Mouse (Mus musculus) thymus, postnatal 36 days (tissue): ENCODE measurements around the gene Fam169a.
"Not testable (repeated sequence)": the region's sequence is repeated elsewhere in the genome, so short reads cannot be mapped to it uniquely, and the experiment has no call there.

Experiments
- DNase-seq, 2 experiments: peaks; one replicate each; pipeline ENCODE4 v3.0.0; 2022; ENCODE audit warnings: mixed read lengths in 2 of 2

Fam169a gene

DNA sequence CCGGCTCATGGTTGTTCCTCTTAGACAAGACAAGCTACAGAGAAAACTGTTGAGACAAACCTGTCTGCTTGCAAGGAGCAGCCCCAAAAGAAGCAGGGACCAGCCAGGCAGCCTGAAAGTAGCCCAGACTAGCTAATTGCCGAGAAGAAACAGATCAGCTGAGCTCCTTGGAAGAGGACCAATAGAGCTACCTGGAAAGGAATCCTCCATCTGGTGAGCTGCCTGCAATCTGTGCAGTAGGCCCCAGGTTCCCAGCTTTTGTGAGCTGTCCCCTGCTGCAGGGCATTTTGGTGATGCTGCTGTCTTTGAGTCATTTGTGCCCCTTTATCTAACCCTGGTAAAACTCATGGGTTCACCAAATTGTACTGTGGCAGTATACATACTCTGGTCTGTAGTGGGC, 13.1 kb downstream of the Fam169a start:
- DNase-seq, result no peak

DNA sequence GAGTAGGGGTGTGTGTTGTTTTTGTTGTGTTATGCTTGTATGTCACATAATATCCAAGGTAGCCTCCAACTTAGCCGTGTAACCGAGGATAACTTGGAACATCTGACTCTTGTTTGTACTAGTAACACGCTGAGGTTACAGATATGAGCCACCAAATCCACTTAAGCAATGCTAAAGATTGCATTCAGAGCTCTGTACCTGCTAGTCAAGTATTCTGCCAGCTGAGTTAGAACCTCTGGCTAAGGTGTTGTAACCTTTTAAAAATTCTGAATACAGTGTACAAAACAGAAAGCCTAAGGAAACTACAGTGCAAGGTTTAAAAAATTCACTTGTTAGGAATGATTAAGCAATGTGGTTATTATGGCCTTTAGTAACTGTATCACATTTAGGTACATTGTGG, 13.5 kb downstream of the Fam169a start:
- DNase-seq, result no peak

- DNase-seq, result no peak
Measured at GRCm38 (mm10) chr13:97082432-97082831, 15.3 kb downstream of the Fam169a start.

GRCm38 (mm10) chr13:97086316-97086715, 19.2 kb downstream of the Fam169a start:
- DNase-seq, result no peak

GRCm38 (mm10) chr13:97087421-97087820, 20.3 kb downstream of the Fam169a start:
- DNase-seq, result no peak

- DNase-seq, result no peak
Measured at GRCm38 (mm10) chr13:97088183-97088582, 21.1 kb downstream of the Fam169a start.

DNA sequence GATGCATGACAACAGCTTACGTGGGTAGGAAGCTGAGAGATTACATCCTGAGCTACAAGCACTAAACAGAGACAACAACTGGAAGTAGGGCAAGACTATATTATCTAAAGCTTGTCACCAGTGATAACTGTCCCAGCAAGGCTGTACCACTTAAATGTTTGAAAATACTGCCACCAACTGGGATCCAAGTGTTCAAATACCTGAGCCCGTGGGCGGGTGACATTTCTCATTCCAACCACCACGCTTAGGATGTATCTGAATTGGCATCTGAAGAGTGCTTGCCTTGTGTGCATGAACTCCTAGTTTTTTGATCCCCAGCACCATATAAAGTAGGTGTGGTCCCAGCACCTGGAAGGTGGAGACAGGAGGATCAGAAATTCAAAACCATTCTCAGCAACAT, 28.6 kb downstream of the Fam169a start:
- DNase-seq, result no peak

DNA sequence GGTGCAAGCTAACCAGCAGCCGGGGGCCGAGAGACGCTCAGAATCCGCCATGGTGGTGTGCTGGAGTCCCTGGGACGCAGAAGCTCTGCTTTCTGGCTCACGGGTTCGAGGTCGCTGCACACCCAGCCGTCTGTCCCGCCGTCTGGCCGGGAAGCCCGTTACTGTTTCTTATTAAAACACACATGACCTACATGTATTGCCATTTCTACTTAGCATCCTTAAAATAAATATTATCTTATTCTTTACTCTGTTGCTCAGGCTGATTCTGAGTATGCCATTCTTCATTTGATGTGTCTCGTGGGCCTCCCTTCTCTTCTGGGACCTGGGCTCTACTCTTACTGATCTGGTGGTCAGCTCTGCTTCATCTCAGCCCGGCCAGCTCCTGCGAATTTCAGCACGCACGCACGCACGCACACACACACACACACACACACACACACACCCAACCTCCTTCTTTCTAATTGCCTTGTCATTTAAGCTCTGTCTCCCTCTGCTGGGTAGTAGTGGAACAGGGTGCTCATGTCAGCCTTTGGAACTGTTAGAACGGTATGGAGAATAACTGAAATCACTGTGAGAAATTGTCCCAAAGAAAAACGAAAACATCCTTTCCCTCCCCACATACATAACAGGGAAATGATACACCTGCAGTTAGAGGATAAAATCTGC, 32.2 kb downstream of the Fam169a start, which contains the start of gene Gm6169:
Gene Gm6169, minus strand, starts transcription at position 51 of the 666 bp plus-strand sequence.
- peak in 1 of 2 experiments; percentile 3 for DNase-seq

GRCm38 (mm10) chr13:97104996-97105395, 37.9 kb downstream of the Fam169a start:
- no peak for DNase-seq

GRCm38 (mm10) chr13:97107721-97108120, 40.6 kb downstream of the Fam169a start:
- not testable (repeated sequence) for DNase-seq

- no peak for DNase-seq
Measured at GRCm38 (mm10) chr13:97109046-97109445, 42.0 kb downstream of the Fam169a start.

DNA sequence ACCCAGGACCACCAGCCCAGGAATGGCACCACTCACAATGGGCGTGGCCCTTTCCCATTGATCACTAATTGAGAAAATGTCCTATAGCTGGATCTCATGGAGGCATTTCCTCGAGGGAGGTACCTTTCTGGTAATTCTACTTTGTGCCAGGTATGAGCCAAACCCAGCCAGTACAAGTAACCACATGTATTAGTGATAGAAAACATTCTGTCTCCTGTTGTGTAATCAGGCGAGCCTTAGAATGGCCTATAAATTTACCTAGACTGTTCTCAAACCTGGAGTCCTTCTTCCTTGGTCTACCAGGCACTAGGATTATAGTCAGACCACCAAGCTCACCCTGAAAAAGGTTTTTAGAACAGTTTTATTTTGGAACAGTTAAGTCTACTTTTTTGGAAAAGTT, 54.3 kb downstream of the Fam169a start:
- DNase-seq, result no peak

DNA sequence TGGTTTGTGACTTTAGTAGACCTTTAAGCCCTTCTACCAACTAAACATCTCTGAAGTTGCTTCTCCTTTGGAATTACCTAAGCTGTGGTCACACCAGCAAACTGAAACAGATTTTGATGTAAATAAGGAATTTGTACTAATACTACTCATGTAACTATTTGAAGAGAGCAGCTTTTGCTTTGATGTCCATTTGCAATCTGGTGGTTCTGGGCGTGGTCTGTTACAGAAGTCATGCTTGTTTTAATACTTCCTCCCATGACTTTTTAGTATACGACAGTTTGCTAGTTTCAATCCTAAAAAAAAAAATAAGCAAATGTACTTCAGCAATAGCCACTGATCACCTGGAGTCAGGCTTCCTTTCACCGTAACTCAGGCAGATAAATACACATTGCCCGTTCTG, 62.6 kb downstream of the Fam169a start:
- DNase-seq, result not testable (repeated sequence)

DNA sequence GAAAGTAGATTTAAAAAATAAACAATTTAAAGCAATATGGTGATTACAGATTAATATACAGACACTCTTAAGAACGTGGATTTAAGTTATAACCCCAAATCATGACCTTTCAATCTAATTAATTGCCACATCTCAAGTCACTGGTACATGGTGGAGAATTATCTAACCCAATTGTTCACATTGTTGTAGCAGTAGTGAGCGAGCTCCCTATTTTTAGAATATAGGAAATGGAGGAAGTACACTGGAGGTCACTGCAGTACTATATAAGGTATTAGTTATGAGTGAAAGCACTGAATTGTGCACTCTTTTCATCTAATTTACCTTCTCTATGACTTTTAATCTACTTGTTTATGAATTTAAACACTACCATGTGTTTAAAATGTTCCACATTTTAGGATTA, 63.3 kb downstream of the Fam169a start:
- DNase-seq, result not testable (repeated sequence)

GRCm38 (mm10) chr13:97137466-97138400, 70.6 kb downstream of the Fam169a start, which contains the start of the genes Gfm2 and Nsa2:
Gene Gfm2 (plus strand): TSS chr13:97137937.
Gene Nsa2 (minus strand): TSS chr13:97137937.
- DNase-seq, result peak; percentile 86 to 88

DNA sequence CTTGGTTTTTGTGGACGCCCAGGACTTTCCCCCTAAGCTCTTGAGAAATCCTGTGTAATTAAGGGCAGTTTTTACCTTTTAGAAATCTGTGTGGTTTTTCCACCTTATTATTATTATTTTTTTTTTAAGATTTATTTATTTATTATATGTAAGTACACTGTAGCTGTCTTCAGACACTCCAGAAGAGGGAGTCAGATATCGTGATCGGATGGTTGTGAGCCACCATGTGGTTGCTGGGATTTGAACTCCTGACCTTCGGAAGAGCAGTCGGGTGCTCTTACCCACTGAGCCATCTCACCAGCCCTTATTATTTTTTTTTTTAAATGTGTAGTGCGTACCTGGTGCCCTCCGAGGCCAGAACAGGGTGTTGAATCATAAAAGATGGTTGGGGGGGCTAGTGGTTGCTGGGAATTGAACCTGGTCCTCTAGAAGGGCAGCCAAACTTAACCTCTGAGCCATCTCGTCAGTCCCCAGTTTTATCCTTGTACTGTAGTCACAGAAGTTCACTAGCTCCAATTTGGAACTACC, 71.4 kb downstream of the Fam169a start:
- DNase-seq, result not testable (repeated sequence)

DNA sequence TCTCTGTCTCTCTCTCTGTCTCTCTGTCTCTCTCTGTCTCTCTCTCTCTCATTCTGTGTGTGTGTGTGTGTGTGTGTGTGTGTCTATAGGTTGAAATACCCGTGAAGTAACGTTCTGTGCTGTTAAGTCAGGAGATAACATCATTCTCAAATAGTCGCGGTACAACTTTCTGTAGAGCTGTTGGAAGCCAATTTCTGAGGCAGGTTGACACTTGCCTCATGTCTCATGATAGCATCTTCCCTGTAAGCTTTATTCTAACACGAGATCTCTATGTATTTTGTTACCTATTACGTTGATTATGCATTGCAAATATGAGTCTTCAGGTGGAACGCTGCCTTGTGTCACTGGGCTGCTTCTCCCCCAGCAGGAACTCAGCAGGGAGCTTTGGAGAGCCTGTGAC, 75.2 kb downstream of the Fam169a start:
- DNase-seq, result no peak

DNA sequence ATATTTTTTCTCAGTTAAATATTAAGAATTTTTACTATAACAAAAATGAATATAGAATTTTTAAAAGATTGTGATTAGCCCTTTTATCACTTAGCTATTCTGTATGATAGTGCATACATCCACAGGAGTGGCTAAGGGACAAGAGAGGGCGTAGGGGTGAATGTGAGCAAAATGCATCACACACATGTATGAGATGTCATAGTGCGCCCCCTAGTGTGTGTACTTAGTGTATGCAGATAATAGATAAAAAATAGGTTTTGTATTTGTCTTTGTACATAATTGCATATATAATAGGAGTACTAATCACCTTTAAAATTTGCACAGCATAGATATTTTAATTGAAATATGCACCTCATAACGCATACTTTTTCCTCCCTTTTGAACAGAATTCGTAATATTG, 78.7 kb downstream of the Fam169a start:
- peak; percentile 10 to 26 for DNase-seq

DNA sequence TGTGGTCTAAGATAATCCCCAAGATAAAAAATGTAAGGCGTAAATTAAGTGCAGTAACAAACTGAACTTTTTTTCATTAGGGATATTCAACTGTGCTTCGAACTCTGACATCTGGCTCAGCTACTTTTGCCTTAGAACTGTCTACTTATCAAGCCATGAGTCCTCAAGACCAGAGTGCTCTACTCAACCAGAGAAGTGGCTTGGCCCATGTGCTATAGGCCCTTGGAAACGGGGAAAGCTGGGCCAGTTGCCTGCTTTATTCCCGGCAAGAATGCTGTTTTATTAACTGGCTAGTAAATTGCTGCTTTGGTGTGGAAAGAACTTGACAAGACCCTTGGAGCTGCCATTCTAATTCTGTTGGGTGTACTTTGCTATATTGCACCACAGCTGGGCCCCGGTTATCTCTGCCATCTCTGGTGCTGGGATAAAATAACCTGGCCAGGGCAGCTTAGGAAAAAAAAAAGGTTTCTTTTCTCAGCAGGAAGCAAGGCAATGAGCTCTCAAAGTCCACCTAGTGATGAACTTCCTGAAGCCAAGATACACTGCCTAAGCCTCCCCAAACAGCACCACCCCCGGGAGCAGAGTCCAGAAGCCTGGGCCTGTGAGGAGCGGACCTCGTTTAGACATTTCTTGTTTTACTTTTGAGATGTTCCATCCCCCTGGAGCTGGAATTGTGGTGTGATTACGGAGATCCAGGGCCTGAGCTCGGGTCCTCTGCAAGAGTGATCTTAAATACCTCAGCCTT, 108.6 kb downstream of the Fam169a start:
- no peak for DNase-seq

DNA sequence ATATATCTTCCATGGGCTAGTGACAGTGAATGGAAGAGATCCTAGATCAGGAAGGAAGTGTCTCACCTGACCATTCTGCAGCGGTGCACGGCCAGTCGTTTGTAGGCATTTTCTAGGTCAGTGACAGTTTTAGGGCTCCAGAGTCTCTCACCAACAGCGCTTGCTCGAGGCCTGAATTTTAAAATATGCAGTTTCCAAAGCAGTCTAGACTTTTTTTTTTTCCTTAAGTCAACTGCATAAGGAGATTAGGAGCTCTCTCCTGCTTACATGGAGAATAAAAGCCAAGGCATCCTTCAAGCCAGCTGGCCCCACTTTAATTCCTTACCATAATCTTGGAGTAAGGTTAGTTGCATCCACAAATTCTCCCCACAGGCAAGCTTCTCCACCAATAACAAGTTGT, 109.6 kb downstream of the Fam169a start:
- DNase-seq, result no peak

DNA sequence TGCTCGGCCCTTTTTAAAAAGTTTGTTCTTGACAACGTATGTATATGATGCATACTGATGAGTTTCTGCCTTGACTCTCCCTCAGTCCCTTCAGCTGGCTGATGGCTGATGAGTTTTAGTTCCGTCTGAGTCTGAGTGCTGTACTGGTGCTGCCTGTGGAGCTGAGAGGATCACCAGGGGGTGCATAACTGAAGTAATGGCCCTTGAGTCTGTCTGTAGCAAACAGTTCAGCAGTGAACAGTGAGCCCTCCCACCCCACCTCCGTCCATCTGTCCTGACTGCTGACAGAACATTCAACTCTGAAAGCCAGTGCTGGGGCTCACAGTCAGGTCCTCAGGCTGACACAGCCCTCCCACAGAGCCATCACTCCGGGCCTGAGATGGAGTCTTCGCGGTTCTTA, 111.9 kb downstream of the Fam169a start:
- no peak for DNase-seq

- no peak for DNase-seq
Measured at GRCm38 (mm10) chr13:97180113-97180828, 113.2 kb downstream of the Fam169a start.
